ENCODE assay signal across 8 mouse cellular contexts in genomic region chr17:35193881-35194843, GRCm38 (mm10). TPM values are rescaled to one million over a fixed set of nuclear protein-coding genes. Genes with fewer than 3 reads are reported as not detected.
DNase-seq lines count a peak whose midpoint lies in the region; ATAC-seq lines count a peak whose summit lies in the region.

Ltb (plus strand) TSS chr17:35194439.

- ATAC-seq in heart, embryonic 13.5 days (ENCODE audit: extremely low read depth, insufficient number of reproducible peaks, low FRiP score, low TSS enrichment): no peak
- no peak for ATAC-seq in embryonic facial prominence, embryonic 14.5 days (ENCODE audit: low read depth)
- ATAC-seq in limb, embryonic 12.5 days (ENCODE audit: insufficient number of reproducible peaks, insufficient read depth, low FRiP score, low TSS enrichment, low read depth): no peak
- ATAC-seq in frontal cortex, adult (ENCODE audit: low TSS enrichment): no peak

- peaks cover 24% of the 10 kb centered on the region for H3K4me1 ChIP-seq in heart, embryonic 13.5 days
- peaks cover 11% of the 10 kb centered on the region; the same call in 1 of the 2 replicates for H3K4me1 ChIP-seq in embryonic facial prominence, embryonic 14.5 days (ENCODE audit: control insufficient read depth, insufficient read depth, low read length)
- peaks cover 21% of the 10 kb centered on the region for H3K4me1 ChIP-seq in limb, embryonic 12.5 days (replicated peaks)

- DNase-seq in heart, postnatal 10 days: no peak
- DNase-seq in embryonic facial prominence, embryonic 14.5 days (ENCODE audit: low spot score): no peak
- DNase-seq in naive thymus-derived CD4-positive, alpha-beta T cell, adult 2 months (ENCODE audit: low read depth): peak; percentile 88
- no peak for DNase-seq in layer of hippocampus, adult 9-10 months (ENCODE audit: low spot score)
- DNase-seq in frontal cortex, postnatal 14 days (ENCODE audit: low spot score in 2 of 2): no peak

- H3K9me3 ChIP-seq in heart, embryonic 13.5 days: no peaks in the 10 kb centered on the region
- H3K9me3 ChIP-seq in embryonic facial prominence, embryonic 14.5 days (ENCODE audit: control insufficient read depth, low read length): no peaks in the 10 kb centered on the region
- no peaks in the 10 kb centered on the region for H3K9me3 ChIP-seq in limb, embryonic 12.5 days

- H3K27ac ChIP-seq in heart, embryonic 13.5 days (replicated peaks): no peak within 1 kb of the TSS
- H3K27ac ChIP-seq in embryonic facial prominence, embryonic 14.5 days (replicated peaks; ENCODE audit: low read depth, low read length): no peak within 1 kb of the TSS
- no peak within 1 kb of the TSS for H3K27ac ChIP-seq in limb, embryonic 12.5 days

- WGBS in heart, embryonic 13.5 days: 49% methylated on average over 27 of the region's 28 CpGs
- 57% methylated on average over 28 of the region's 28 CpGs for WGBS in embryonic facial prominence, embryonic 14.5 days
- WGBS in limb, embryonic 12.5 days: 62% methylated on average over 28 of the region's 28 CpGs

- intact Hi-C loops in heart, postnatal 10 days (cut with DNase I): loop anchor here (2.0 kb wide), 2 partner anchors 15 to 33 kb away; no protein-coding TSS in a partner anchor

- peaks cover 61% of the 10 kb centered on the region for H3K27me3 ChIP-seq in heart, embryonic 13.5 days (replicated peaks)
- H3K27me3 ChIP-seq in embryonic facial prominence, embryonic 14.5 days (replicated peaks; ENCODE audit: control insufficient read depth, insufficient read depth, low read length): peaks cover 35% of the 10 kb centered on the region
- H3K27me3 ChIP-seq in limb, embryonic 12.5 days: peaks cover 53% of the 10 kb centered on the region

- H3K4me3 ChIP-seq in heart, embryonic 13.5 days: peak within 1 kb of the TSS; percentile 52
- peak within 1 kb of the TSS; percentile 46 for H3K4me3 ChIP-seq in embryonic facial prominence, embryonic 14.5 days (ENCODE audit: low read depth, low read length)
- H3K4me3 ChIP-seq in limb, embryonic 12.5 days (replicated peaks): peak within 1 kb of the TSS; percentile 43

- peak within 1 kb of the TSS; percentile 78; the same call in 1 of the 2 replicates for H3K9ac ChIP-seq in heart, embryonic 13.5 days
- H3K9ac ChIP-seq in embryonic facial prominence, embryonic 14.5 days (ENCODE audit: low read depth, low read length): peak within 1 kb of the TSS; percentile 60
- peak within 1 kb of the TSS; percentile 45; the same call in 1 of the 2 replicates for H3K9ac ChIP-seq in limb, embryonic 12.5 days (replicated peaks)

- peak within 1 kb of the TSS; percentile 81 for H3K4me2 ChIP-seq in heart, embryonic 13.5 days
- H3K4me2 ChIP-seq in embryonic facial prominence, embryonic 14.5 days (ENCODE audit: low read depth, low read length): peak within 1 kb of the TSS; percentile 83
- H3K4me2 ChIP-seq in limb, embryonic 12.5 days: peak within 1 kb of the TSS; percentile 74

- no peaks in the 10 kb centered on the region for H3K36me3 ChIP-seq in heart, embryonic 13.5 days
- no peaks in the 10 kb centered on the region for H3K36me3 ChIP-seq in embryonic facial prominence, embryonic 14.5 days (ENCODE audit: control insufficient read depth, insufficient read depth, low read length)
- H3K36me3 ChIP-seq in limb, embryonic 12.5 days: no peaks in the 10 kb centered on the region

RNA-seq across cellular contexts. Expression of gene Ltb, which starts in this region (rescaled TPM):
- 0.64 TPM in 1 of 2 replicates, not detected in the other for polyA plus RNA-seq in heart, embryonic 13.5 days (2015; fragmentation: Nextera tagmentation; extraction: Ambion mirVana)
- 1 to 10 TPM in 1 of 2 experiments, under 1 TPM in 1; 0.94 to 1.2 TPM for total RNA-seq in heart, postnatal 10 days (2021)
- polyA plus RNA-seq in embryonic facial prominence, embryonic 14.5 days (2014; fragmentation: Nextera tagmentation; extraction: Ambion mirVana): 2.0 and 3.3 TPM in 2 replicates
- polyA plus RNA-seq in limb, embryonic 12.5 days (2016; fragmentation: Nextera tagmentation; extraction: Ambion mirVana): 0.49 and 0.64 TPM in 2 replicates
